Mouse (Mus musculus): Measurements from ENCODE around the gene Mthfd2.

The Mthfd2 gene

GRCm38 (mm10) chr6:83268144-83269010 lies 57.3 kb downstream of the Mthfd2 start:
- DNase-seq (ENCODE audit: low read depth, low spot score), result peak; percentile 73

- DNase-seq (ENCODE audit: low read depth, low spot score), result no peak
Observed at GRCm38 (mm10) chr6:83267616-83268015, 58.1 kb downstream of the Mthfd2 start.

GRCm38 (mm10) chr6:83265653-83266052 lies 60.1 kb downstream of the Mthfd2 start:
- DNase-seq (ENCODE audit: low read depth, low spot score), result no peak

- DNase-seq (ENCODE audit: low read depth, low spot score), result peak; percentile 70
Observed at GRCm38 (mm10) chr6:83265253-83265652, 60.5 kb downstream of the Mthfd2 start.

GRCm38 (mm10) chr6:83264516-83264915 lies 61.2 kb downstream of the Mthfd2 start:
- peak; percentile 54 for DNase-seq (ENCODE audit: low read depth, low spot score)
